Mouse (Mus musculus) forebrain, embryonic 14.5 days (tissue): ENCODE results near the gene Bahcc1. TPM values are rescaled to one million over a fixed set of nuclear protein-coding genes. Genes with fewer than 3 reads are reported as not detected.

Experiments
- ATAC-seq: fragments of 200-750 bp; cut with Nextera tagmentation; 2 replicates; pipeline ENCODE4 v1.8.0; 2017; ENCODE audit warnings: mild to moderate bottlenecking, moderate library complexity
- DNase-seq: peaks from one replicate; pipeline ENCODE4 v3.0.0-alpha.2; 2015; ENCODE audit warnings: low spot score
- H3K27ac ChIP-seq: fragments of 300-500 bp; sonication (generic); 2 replicates; pipeline ENCODE4 v1.5.1; 2014; ENCODE audit warnings: low read depth, mild to moderate bottlenecking, control low read depth, low read length, moderate library complexity
- H3K27me3 ChIP-seq: fragments of 300-500 bp; sonication (generic); replicated peaks from 2 replicates; pipeline ENCODE4 v1.6.1; 2014; ENCODE audit warnings: low read length, control low read depth, mixed read lengths; ENCODE audit not compliant: control insufficient read depth, insufficient read depth
- H3K36me3 ChIP-seq: fragments of 300-500 bp; sonication (generic); 2 replicates; pipeline ENCODE4 v1.6.1; 2014; ENCODE audit warnings: low read length, control low read depth; ENCODE audit not compliant: control insufficient read depth, insufficient read depth
- H3K4me1 ChIP-seq: fragments of 300-500 bp; sonication (generic); 2 replicates; pipeline ENCODE4 v1.6.1; 2014; ENCODE audit warnings: antibody characterized with exemption, low read length, control low read depth; ENCODE audit not compliant: control insufficient read depth, insufficient read depth
- H3K4me2 ChIP-seq: fragments of 300-500 bp; sonication (generic); 2 replicates; pipeline ENCODE4 v1.6.1; 2014; ENCODE audit warnings: mild to moderate bottlenecking, control low read depth, low read length
- H3K4me3 ChIP-seq: fragments of 300-500 bp; sonication (generic); 2 replicates; pipeline ENCODE4 v1.5.1; 2014; ENCODE audit warnings: low read depth, low read length, control low read depth
- H3K9ac ChIP-seq: fragments of 300-500 bp; sonication (generic); 2 replicates; pipeline ENCODE4 v1.6.1; 2014; ENCODE audit warnings: mild to moderate bottlenecking, low read length, control low read depth, moderate library complexity
- H3K9me3 ChIP-seq: fragments of 300-500 bp; sonication (generic); replicated peaks from 2 replicates; pipeline ENCODE4 v1.6.1; 2016; ENCODE audit warnings: low read length, control low read depth, mixed read lengths; ENCODE audit not compliant: control insufficient read depth
- WGBS: fragments of 180-500 bp; shearing (Covaris S2); extraction: QIAGEN DNeasy Blood & Tissue Kit; methylation state at CpG from one replicate; pipeline ENCODE4 v1.1.7; 2014; 5-methylcytosine and 5-hydroxymethylcytosine counted together
- polyA plus RNA-seq: library from polyadenylated mRNA; unstranded; fragments of >200 nt; fragmentation: Nextera tagmentation; extraction: Ambion mirVana; gene quantifications from 2 replicates; pipeline ENCODE4 v1.2.1, GENCODE M21; 2014

Bahcc1 gene
- polyA plus RNA-seq, 1 experiment from 2014 or later: 12.6 TPM

- Histone ChIP-seq H3K9ac (0 out of 2 replicates have a peak overlapping the region, but pooled peaks have one; percentile 2), H3K4me2 (peak overlapping the region; percentile 56; the same call in 1 of the 2 replicates), H3K9me3 (no peaks in the 10 kb centered on the region), H3K27me3 (0 out of 2 replicates have a peak, but pooled peaks cover 4% of the 10 kb centered on the region), H3K36me3 (no peaks in the 10 kb centered on the region), H3K27ac (no peak overlapping the region), H3K4me3 (no peak overlapping the region), H3K4me1 (peaks cover 28% of the 10 kb centered on the region)
- no peak for DNase-seq
- no peak for ATAC-seq
- WGBS: 57% methylated on average over 11 of the region's 12 CpGs
These were observed 73.8 kb downstream of the Bahcc1 start for GRCm38 (mm10) chr11:120306366-120307131.

GRCm38 (mm10) chr11:120307132-120307413 lies 74.3 kb downstream of the Bahcc1 start:
- DNase-seq: no peak
- H3K27ac ChIP-seq: no peak overlapping the region
- H3K4me2 ChIP-seq: no peak overlapping the region
- H3K4me3 ChIP-seq: no peak overlapping the region
- 0 out of 2 replicates have a peak overlapping the region, but pooled peaks have one; percentile 2 for H3K9ac ChIP-seq
- H3K36me3 ChIP-seq: no peaks in the 10 kb centered on the region
- 0 out of 2 replicates have a peak, but pooled peaks cover 4% of the 10 kb centered on the region for H3K27me3 ChIP-seq
- H3K4me1 ChIP-seq: peaks cover 30% of the 10 kb centered on the region
- no peaks in the 10 kb centered on the region for H3K9me3 ChIP-seq
- ATAC-seq: no peak
- 20% methylated on average over 5 of the region's 5 CpGs for WGBS

- no peak for ATAC-seq
- Histone ChIP-seq H3K9ac (no peak overlapping the region), H3K36me3 (no peaks in the 10 kb centered on the region), H3K4me2 (no peak overlapping the region), H3K9me3 (no peaks in the 10 kb centered on the region), H3K27me3 (0 out of 2 replicates have a peak, but pooled peaks cover 4% of the 10 kb centered on the region), H3K27ac (no peak overlapping the region), H3K4me3 (no peak overlapping the region), H3K4me1 (peaks cover 30% of the 10 kb centered on the region)
- 6% methylated on average over 19 of the region's 19 CpGs for WGBS
- DNase-seq: peak; percentile 95
These were observed 75.1 kb downstream of the Bahcc1 start for GRCm38 (mm10) chr11:120307566-120308430.

GRCm38 (mm10) chr11:120308441-120309320 lies 75.9 kb downstream of the Bahcc1 start:
- DNase-seq (no peak), ATAC-seq (no peak)
- Histone ChIP-seq H3K9ac (no peak overlapping the region), H3K4me1 (peaks cover 30% of the 10 kb centered on the region), H3K27ac (no peak overlapping the region), H3K4me3 (no peak overlapping the region), H3K4me2 (no peak overlapping the region), H3K36me3 (no peaks in the 10 kb centered on the region), H3K9me3 (no peaks in the 10 kb centered on the region), H3K27me3 (0 out of 2 replicates have a peak, but pooled peaks cover 4% of the 10 kb centered on the region)
- WGBS: 58% methylated on average over 15 of the region's 15 CpGs

GRCm38 (mm10) chr11:120310813-120311312 lies 78.1 kb downstream of the Bahcc1 start:
- Histone ChIP-seq H3K9me3 (no peaks in the 10 kb centered on the region), H3K36me3 (no peaks in the 10 kb centered on the region), H3K4me2 (peak overlapping the region; percentile 83), H3K27me3 (no peaks in the 10 kb centered on the region), H3K4me1 (peaks cover 30% of the 10 kb centered on the region), H3K4me3 (peak overlapping the region; percentile 39), H3K27ac (peak overlapping the region; percentile 84), H3K9ac (peak overlapping the region; percentile 70)
- DNase-seq: peak; percentile 98
- WGBS: 2% methylated on average over 45 of the region's 45 CpGs
- peak; percentile 93 for ATAC-seq

DNA sequence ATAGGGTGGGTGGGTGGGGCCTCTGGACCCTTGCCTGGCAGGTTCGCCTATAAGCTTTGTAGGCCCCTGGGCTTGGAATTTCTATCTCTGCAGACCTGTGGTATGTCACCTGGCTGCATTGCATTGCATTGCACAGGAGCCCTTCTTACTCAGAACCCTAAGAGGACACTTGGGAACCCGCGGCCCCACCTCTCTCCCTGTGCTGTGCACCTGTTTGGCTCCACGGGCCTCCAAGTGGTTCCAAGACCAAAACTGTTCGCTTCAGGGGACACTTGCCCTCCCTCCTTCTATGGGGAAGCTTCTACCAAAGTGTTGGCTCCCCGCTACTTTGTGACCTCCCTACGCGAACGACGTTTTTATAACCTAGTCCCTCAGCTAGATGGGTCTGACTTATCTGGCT lies 78.8 kb downstream of the Bahcc1 start:
- Histone ChIP-seq H3K27ac (peak overlapping the region; percentile 84), H3K27me3 (no peaks in the 10 kb centered on the region), H3K9me3 (no peaks in the 10 kb centered on the region), H3K4me3 (no peak overlapping the region), H3K4me1 (peaks cover 27% of the 10 kb centered on the region), H3K36me3 (no peaks in the 10 kb centered on the region), H3K9ac (peak overlapping the region; percentile 70), H3K4me2 (peak overlapping the region; percentile 83)
- WGBS: 55% methylated on average over 10 of the region's 10 CpGs
- DNase-seq (no peak), ATAC-seq (no peak)

DNA sequence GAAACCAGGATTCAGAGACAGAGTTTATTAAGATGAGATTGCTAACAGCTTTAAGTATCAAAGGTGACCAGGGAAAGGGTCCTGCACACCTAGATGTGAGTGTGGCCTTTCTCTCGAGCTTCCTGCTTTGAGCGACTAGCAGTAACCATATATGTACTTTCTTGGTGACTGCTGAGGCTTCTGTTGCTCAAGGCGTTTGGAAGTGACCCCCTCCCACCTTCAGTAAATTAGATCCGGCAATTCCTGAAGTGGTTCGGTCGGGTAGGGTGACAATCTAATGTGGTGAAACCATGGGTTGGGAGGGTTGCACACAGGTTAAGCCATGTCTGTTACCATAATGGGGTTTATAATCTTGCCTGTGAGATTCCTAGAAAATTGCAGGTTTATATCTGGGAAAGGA lies 79.3 kb downstream of the Bahcc1 start:
- Histone ChIP-seq H3K27me3 (no peaks in the 10 kb centered on the region), H3K27ac (no peak overlapping the region), H3K36me3 (no peaks in the 10 kb centered on the region), H3K4me2 (no peak overlapping the region), H3K4me1 (peaks cover 28% of the 10 kb centered on the region), H3K9me3 (no peaks in the 10 kb centered on the region), H3K9ac (no peak overlapping the region), H3K4me3 (no peak overlapping the region)
- no peak for DNase-seq
- 81% methylated on average over 6 of the region's 6 CpGs for WGBS
- ATAC-seq: no peak

DNA sequence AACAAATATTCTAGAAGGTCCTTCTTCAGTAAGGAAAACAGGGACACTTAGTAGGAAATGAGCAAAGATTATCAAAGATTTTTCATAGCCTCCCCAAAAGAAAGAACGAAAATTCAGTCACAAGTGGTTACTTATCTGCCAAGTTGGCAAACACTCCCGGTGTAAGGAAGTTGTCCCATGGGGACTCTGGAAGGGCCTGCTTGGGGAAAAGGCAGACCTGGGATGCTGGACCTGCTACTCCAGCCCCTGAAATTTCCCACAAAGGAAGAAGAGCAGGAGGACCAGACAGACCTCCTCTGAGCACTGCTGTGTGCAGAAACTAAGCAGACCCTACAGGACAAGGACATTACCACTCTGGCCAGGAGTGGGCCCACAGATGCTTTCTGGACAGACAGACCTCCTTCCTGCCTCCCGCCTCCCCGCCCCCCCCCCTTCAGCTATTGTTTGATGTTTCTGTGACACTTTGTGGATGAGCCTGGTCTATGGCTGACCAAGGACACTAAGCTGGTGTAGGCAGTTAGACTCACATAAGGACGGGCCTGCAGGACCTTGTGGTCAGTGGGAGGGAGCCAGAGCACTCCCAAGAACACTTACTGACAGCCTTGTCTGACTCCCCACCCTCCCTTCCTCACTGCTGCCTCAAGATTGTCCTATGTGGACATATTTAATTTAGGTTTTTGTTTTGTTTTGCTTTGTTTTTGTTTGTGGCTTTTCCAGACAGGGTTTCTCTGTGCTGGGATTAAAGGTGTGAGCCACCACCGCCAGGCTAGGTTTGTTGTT lies 81.3 kb downstream of the Bahcc1 start:
- H3K9ac ChIP-seq: no peak overlapping the region
- no peak overlapping the region for H3K4me2 ChIP-seq
- H3K27ac ChIP-seq: no peak overlapping the region
- peaks cover 25% of the 10 kb centered on the region for H3K4me1 ChIP-seq
- WGBS: 67% methylated on average over 6 of the region's 6 CpGs
- no peak for ATAC-seq
- no peaks in the 10 kb centered on the region for H3K36me3 ChIP-seq
- no peaks in the 10 kb centered on the region for H3K9me3 ChIP-seq
- DNase-seq: no peak
- no peak overlapping the region for H3K4me3 ChIP-seq
- no peaks in the 10 kb centered on the region for H3K27me3 ChIP-seq
